Mouse (Mus musculus) layer of hippocampus, postnatal 36 days (tissue): Measurements from ENCODE around the gene Erich3. TPM values are rescaled to one million over a fixed set of nuclear protein-coding genes. Genes with fewer than 3 reads are reported as not detected.
A peak's percentile ranks its signal among the peaks of the same experiment; 100 is the strongest.
"Not testable (repeated sequence)": the region's sequence is repeated elsewhere in the genome, so short reads cannot be mapped to it uniquely, and the experiment has no call there.

Experiments used
- DNase-seq, 2 experiments: peaks; one replicate each; pipeline ENCODE4 v3.0.0; 2022
- total RNA-seq, 2 experiments: library from RNA; stranded (reverse); gene quantifications; 2 replicates each; pipeline ENCODE4 v1.2.3; 2021

Gene Erich3
- 1 to 10 TPM; 5.7 to 6.6 TPM for total RNA-seq

- no peak for DNase-seq
These were observed at the start of gene Erich3 for GRCm38 (mm10) chr3:154663545-154663944. Erich3 (plus strand) TSS chr3:154663859.

GRCm38 (mm10) chr3:154614771-154615170 lies 48.9 kb upstream of the Erich3 start:
- DNase-seq = no peak

- DNase-seq = no peak
These were observed 48.4 kb upstream of the Erich3 start for GRCm38 (mm10) chr3:154615304-154615703.

- DNase-seq = no peak
These were observed 47.6 kb upstream of the Erich3 start for GRCm38 (mm10) chr3:154616106-154616505.

GRCm38 (mm10) chr3:154628284-154628683 lies 35.4 kb upstream of the Erich3 start:
- no peak for DNase-seq

- not testable (repeated sequence) for DNase-seq
These were observed 32.4 kb upstream of the Erich3 start for GRCm38 (mm10) chr3:154631281-154631680.

GRCm38 (mm10) chr3:154633091-154633490 lies 30.6 kb upstream of the Erich3 start:
- DNase-seq = no peak

- DNase-seq = no peak
These were observed 16.8 kb upstream of the Erich3 start for GRCm38 (mm10) chr3:154646638-154647442.

- DNase-seq = no peak
These were observed 16.2 kb upstream of the Erich3 start for GRCm38 (mm10) chr3:154647443-154647780.

- DNase-seq = no peak
These were observed 14.0 kb upstream of the Erich3 start for GRCm38 (mm10) chr3:154649411-154650285.

- DNase-seq = no peak
These were observed 12.4 kb upstream of the Erich3 start for GRCm38 (mm10) chr3:154651192-154651821.

GRCm38 (mm10) chr3:154652581-154653420 lies 10.9 kb upstream of the Erich3 start:
- peak; percentile 80 to 84 for DNase-seq

GRCm38 (mm10) chr3:154653454-154653853 lies 10.2 kb upstream of the Erich3 start:
- no peak for DNase-seq

GRCm38 (mm10) chr3:154654284-154654683 lies 9.4 kb upstream of the Erich3 start:
- no peak for DNase-seq

- DNase-seq = no peak
These were observed 8.8 kb upstream of the Erich3 start for GRCm38 (mm10) chr3:154654901-154655300.

GRCm38 (mm10) chr3:154655711-154656110 lies 7.9 kb upstream of the Erich3 start:
- DNase-seq = no peak

GRCm38 (mm10) chr3:154663976-154664581 lies 420 bp downstream of the Erich3 start:
- DNase-seq = peak; percentile 69 to 78

- DNase-seq = no peak
These were observed 977 bp downstream of the Erich3 start for GRCm38 (mm10) chr3:154664636-154665035.

GRCm38 (mm10) chr3:154668485-154668884 lies 4.8 kb downstream of the Erich3 start:
- no peak for DNase-seq

- no peak for DNase-seq
These were observed 6.9 kb downstream of the Erich3 start for GRCm38 (mm10) chr3:154670584-154670983.

- no peak for DNase-seq
These were observed 7.4 kb downstream of the Erich3 start for GRCm38 (mm10) chr3:154671013-154671412.

GRCm38 (mm10) chr3:154673326-154673725 lies 9.7 kb downstream of the Erich3 start:
- DNase-seq = no peak
